Mouse (Mus musculus) layer of hippocampus, postnatal 25 days (tissue): ENCODE data around the gene Rbpj. TPM values are rescaled to one million over a fixed set of nuclear protein-coding genes. Genes with fewer than 3 reads are reported as not detected.
"Not testable (repeated sequence)": the region's sequence is repeated elsewhere in the genome, so short reads cannot be mapped to it uniquely, and the experiment has no call there.

Experiments
- DNase-seq, 2 experiments: peaks; one replicate each; pipeline ENCODE4 v3.0.0; 2022; ENCODE audit warnings: mixed read lengths in 2 of 2, low spot score in 1 of 2; ENCODE audit errors: extremely low spot score in 1 of 2
- total RNA-seq, 2 experiments: library from RNA; stranded (reverse); gene quantifications; 2 replicates each; pipeline ENCODE4 v1.2.3; 2021

Gene Rbpj
- total RNA-seq, 2 experiments from 2014 or later = 21.7 to 22.0 TPM

- DNase-seq = peak in 1 of 2 experiments; percentile 20
Observed at GRCm38 (mm10) chr5:53657925-53658324, 192.0 kb downstream of the Rbpj start.

- DNase-seq = no peak
Observed at GRCm38 (mm10) chr5:53661508-53661907, 195.6 kb downstream of the Rbpj start.

- no peak for DNase-seq
Observed at GRCm38 (mm10) chr5:53662413-53662812, 196.5 kb downstream of the Rbpj start.

- DNase-seq = no peak
Observed at GRCm38 (mm10) chr5:53663665-53664064, 197.7 kb downstream of the Rbpj start.

- DNase-seq = no peak
Observed at GRCm38 (mm10) chr5:53668021-53668420, 202.1 kb downstream of the Rbpj start.

GRCm38 (mm10) chr5:53670321-53670938 is 204.5 kb downstream of the Rbpj start:
- no peak for DNase-seq

GRCm38 (mm10) chr5:53671507-53671906 is 205.6 kb downstream of the Rbpj start:
- DNase-seq = no peak

- peak; percentile 26 to 73 for DNase-seq
Observed at GRCm38 (mm10) chr5:53672352-53672751, 206.4 kb downstream of the Rbpj start.

GRCm38 (mm10) chr5:53673493-53674150 is 207.7 kb downstream of the Rbpj start:
- DNase-seq = not testable (repeated sequence)

GRCm38 (mm10) chr5:53676671-53677070 is 210.7 kb downstream of the Rbpj start:
- no peak for DNase-seq

GRCm38 (mm10) chr5:53678036-53678767 is 212.2 kb downstream of the Rbpj start:
- DNase-seq = no peak

- DNase-seq = no peak
Observed at GRCm38 (mm10) chr5:53679651-53680050, 213.7 kb downstream of the Rbpj start.

- DNase-seq = no peak
Observed at GRCm38 (mm10) chr5:53683916-53684315, 218.0 kb downstream of the Rbpj start.

GRCm38 (mm10) chr5:53684417-53684816 is 218.5 kb downstream of the Rbpj start:
- DNase-seq = no peak

- no peak for DNase-seq
Observed at GRCm38 (mm10) chr5:53685623-53686022, 219.7 kb downstream of the Rbpj start.

- DNase-seq = no peak
Observed at GRCm38 (mm10) chr5:53686379-53686778, 220.4 kb downstream of the Rbpj start.

GRCm38 (mm10) chr5:53688326-53688725 is 222.4 kb downstream of the Rbpj start:
- DNase-seq = no peak

GRCm38 (mm10) chr5:53691577-53691976 is 225.6 kb downstream of the Rbpj start:
- no peak for DNase-seq

- no peak for DNase-seq
Observed at GRCm38 (mm10) chr5:53692100-53692499, 226.1 kb downstream of the Rbpj start.

GRCm38 (mm10) chr5:53692662-53693061 is 226.7 kb downstream of the Rbpj start:
- no peak for DNase-seq

- DNase-seq = no peak
Observed at GRCm38 (mm10) chr5:53696701-53697100, 230.7 kb downstream of the Rbpj start.
